Mouse (Mus musculus): ENCODE measurements around the gene Naa80. TPM values are rescaled to one million over a fixed set of nuclear protein-coding genes. Genes with fewer than 3 reads are reported as not detected.
"Not testable (repeated sequence)": the region's sequence is repeated elsewhere in the genome, so short reads cannot be mapped to it uniquely, and the experiment has no call there.

The Naa80 gene
- polyA plus RNA-seq, 1 experiment from 2014 or later = 14.1 TPM

DNA sequence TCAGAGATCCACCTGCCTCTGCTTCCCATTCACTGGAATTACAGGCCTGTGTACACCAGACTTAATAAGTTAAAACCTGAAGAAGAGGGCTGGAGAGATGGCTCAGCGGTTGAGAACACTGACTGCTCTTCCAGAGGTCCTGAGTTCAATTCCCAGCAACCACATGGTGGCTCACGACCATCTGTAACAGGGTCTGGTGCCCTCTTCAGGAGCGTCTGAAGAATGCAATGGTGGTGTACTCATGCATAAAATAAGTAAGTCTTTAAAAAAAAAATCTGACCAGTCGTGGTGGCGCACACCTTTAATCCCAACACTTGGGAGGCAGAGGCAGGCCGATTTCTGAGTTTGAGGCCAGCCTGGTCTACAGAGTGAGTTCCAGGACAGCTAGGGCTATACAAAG is 4.9 kb upstream of the Naa80 start:
- WGBS (ENCODE audit: insufficient replicate concordance) = 76% methylated on average over 6 of the region's 6 CpGs
- H3K36me3 ChIP-seq (ENCODE audit: control insufficient read depth, insufficient read depth); H3K4me2 ChIP-seq (ENCODE audit: low read depth, low read length); ATAC-seq (ENCODE audit: low read depth); H3K4me3 ChIP-seq (ENCODE audit: low read depth, low read length); H3K27me3 ChIP-seq (ENCODE audit: control insufficient read depth, insufficient read depth, low read depth, low read length); H3K9ac ChIP-seq (ENCODE audit: low read depth, low read length); H3K9me3 ChIP-seq (replicated peaks; ENCODE audit: control insufficient read depth, low read length); H3K27ac ChIP-seq (ENCODE audit: low read length): not testable (repeated sequence)
- peaks cover 59% of the 10 kb centered on the region for H3K4me1 ChIP-seq (ENCODE audit: control insufficient read depth, low read depth, low read length)

DNA sequence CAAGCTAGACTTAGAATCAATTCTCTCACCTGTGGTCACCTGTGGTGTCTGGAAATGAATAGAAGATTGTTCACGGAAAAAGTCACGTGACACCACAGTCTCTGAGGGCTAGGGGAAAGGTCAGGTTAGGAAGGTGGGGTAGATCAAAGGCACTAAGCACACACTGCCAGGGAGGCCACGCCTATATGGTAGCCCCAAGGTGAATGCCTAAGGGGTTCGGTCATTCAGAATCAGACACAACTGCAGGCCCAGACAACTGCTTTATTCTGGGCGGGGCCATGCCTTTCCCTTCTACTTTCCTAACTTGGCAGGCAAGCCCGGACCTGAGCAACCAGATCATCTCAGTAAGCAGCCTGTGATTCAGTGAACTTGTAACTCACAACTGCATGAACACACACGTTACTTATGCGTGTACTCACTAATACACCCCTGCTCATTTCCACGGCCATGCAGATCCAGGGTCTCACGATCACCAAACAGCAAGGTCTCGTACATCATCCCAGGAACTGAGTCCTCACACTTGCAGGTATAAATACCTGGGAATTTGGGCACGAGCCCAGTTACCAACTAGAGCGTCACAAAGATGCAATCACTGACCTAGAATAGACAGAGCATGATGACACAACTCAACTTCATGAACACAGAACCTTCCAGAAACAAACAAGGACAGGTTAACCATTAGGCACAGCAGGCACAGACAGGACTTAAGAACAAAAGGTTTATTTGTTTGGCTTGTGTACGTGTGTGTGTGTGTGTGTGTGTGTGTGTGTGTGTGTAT is 2.9 kb upstream of the Naa80 start:
- no peak for ATAC-seq (ENCODE audit: low read depth)
- Histone ChIP-seq H3K4me2 (ENCODE audit: low read depth, low read length) (no peak overlapping the region), H3K9ac (ENCODE audit: low read depth, low read length) (no peak overlapping the region), H3K9me3 (replicated peaks; ENCODE audit: control insufficient read depth, low read length) (no peaks in the 10 kb centered on the region), H3K27ac (ENCODE audit: low read length) (peak overlapping the region; percentile 79), H3K27me3 (ENCODE audit: control insufficient read depth, insufficient read depth, low read depth, low read length) (no peaks in the 10 kb centered on the region), H3K36me3 (ENCODE audit: control insufficient read depth, insufficient read depth) (peaks cover 4% of the 10 kb centered on the region), H3K4me1 (ENCODE audit: control insufficient read depth, low read depth, low read length) (peaks cover 56% of the 10 kb centered on the region), H3K4me3 (ENCODE audit: low read depth, low read length) (no peak overlapping the region)
- 71% methylated on average over 14 of the region's 14 CpGs for WGBS (ENCODE audit: insufficient replicate concordance)

DNA sequence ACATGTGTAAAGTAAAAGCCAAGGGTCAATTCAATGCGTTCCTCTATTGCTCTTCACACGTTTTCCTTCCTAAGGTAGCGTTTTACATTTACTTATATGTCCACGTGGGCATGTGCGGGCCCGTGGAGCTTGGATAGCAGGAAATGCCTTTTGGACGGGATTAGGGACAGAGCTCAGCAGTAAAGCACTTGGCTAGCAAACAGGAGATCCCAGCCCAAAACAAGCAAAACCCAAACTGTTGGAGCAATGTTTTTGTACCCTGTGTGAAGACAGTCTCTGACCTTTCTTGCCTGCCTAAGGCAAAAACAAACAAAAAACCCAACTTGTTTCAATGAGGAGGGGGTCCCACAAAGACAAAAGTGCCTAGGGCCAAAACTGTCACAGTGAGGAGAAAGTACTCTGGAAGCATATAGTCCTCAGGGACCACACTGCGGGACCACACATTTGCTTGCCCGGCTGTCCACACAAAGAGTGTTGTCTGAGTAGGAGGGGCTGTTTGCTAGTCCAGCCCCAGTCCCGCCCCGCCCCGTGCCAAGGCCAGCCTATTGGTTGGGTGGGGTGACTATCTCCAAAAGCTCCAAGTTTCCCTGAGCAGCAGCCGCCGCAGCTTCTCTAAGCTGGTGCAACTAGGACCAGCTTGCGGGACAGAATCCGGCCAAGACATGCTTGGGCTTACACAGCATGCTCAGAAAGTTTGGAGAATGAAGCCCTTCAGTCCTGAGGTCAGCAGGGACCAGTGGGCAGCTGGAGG is 2.2 kb upstream of the Naa80 start, which contains the start of gene Hyal1:
TSS of gene Hyal1 (plus strand) at position 571 of the 751 bp plus-strand sequence.
- peak within 1 kb of the TSS; percentile 73 for H3K4me2 ChIP-seq (ENCODE audit: low read depth, low read length)
- H3K9ac ChIP-seq (ENCODE audit: low read depth, low read length) = peak within 1 kb of the TSS; percentile 62
- peaks cover 4% of the 10 kb centered on the region for H3K36me3 ChIP-seq (ENCODE audit: control insufficient read depth, insufficient read depth)
- H3K27ac ChIP-seq (ENCODE audit: low read length) = peak within 1 kb of the TSS; percentile 79
- 26% methylated on average over 16 of the region's 16 CpGs for WGBS (ENCODE audit: insufficient replicate concordance)
- no peaks in the 10 kb centered on the region for H3K27me3 ChIP-seq (ENCODE audit: control insufficient read depth, insufficient read depth, low read depth, low read length)
- H3K9me3 ChIP-seq (replicated peaks; ENCODE audit: control insufficient read depth, low read length) = no peaks in the 10 kb centered on the region
- peak; percentile 78 for ATAC-seq (ENCODE audit: low read depth)
- peak within 1 kb of the TSS; percentile 57 for H3K4me3 ChIP-seq (ENCODE audit: low read depth, low read length)
- peaks cover 52% of the 10 kb centered on the region for H3K4me1 ChIP-seq (ENCODE audit: control insufficient read depth, low read depth, low read length)

DNA sequence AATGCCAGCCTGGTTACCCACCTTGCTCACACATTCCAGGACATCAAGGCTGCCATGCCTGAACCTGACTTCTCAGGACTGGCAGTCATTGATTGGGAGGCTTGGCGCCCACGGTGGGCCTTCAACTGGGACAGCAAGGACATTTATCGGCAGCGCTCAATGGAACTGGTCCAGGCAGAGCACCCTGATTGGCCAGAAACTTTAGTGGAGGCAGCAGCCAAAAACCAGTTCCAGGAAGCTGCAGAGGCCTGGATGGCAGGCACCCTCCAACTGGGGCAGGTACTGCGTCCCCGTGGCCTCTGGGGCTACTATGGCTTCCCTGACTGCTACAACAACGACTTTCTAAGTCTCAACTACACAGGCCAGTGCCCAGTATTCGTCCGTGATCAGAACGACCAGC is 816 bp upstream of the Naa80 start:
- no peaks in the 10 kb centered on the region for H3K9me3 ChIP-seq (replicated peaks; ENCODE audit: control insufficient read depth, low read length)
- WGBS (ENCODE audit: insufficient replicate concordance) = 87% methylated on average over 10 of the region's 10 CpGs
- H3K4me2 ChIP-seq (ENCODE audit: low read depth, low read length) = no peak overlapping the region
- H3K9ac ChIP-seq (ENCODE audit: low read depth, low read length) = no peak overlapping the region
- H3K4me1 ChIP-seq (ENCODE audit: control insufficient read depth, low read depth, low read length) = peaks cover 52% of the 10 kb centered on the region
- H3K27ac ChIP-seq (ENCODE audit: low read length) = no peak overlapping the region
- no peaks in the 10 kb centered on the region for H3K27me3 ChIP-seq (ENCODE audit: control insufficient read depth, insufficient read depth, low read depth, low read length)
- no peak for ATAC-seq (ENCODE audit: low read depth)
- H3K4me3 ChIP-seq (ENCODE audit: low read depth, low read length) = no peak overlapping the region
- no peaks in the 10 kb centered on the region; the same call in 1 of the 2 replicates for H3K36me3 ChIP-seq (ENCODE audit: control insufficient read depth, insufficient read depth)

- no peak for ATAC-seq (ENCODE audit: low read depth)
- 90% methylated on average over 14 of the region's 14 CpGs for WGBS (ENCODE audit: insufficient replicate concordance)
- Histone ChIP-seq H3K27me3 (ENCODE audit: control insufficient read depth, insufficient read depth, low read depth, low read length) (no peaks in the 10 kb centered on the region), H3K36me3 (ENCODE audit: control insufficient read depth, insufficient read depth) (peaks cover 7% of the 10 kb centered on the region), H3K4me3 (ENCODE audit: low read depth, low read length) (no peak overlapping the region), H3K27ac (ENCODE audit: low read length) (peak overlapping the region; percentile 92), H3K4me2 (ENCODE audit: low read depth, low read length) (no peak overlapping the region), H3K9me3 (replicated peaks; ENCODE audit: control insufficient read depth, low read length) (no peaks in the 10 kb centered on the region), H3K4me1 (ENCODE audit: control insufficient read depth, low read depth, low read length) (peaks cover 49% of the 10 kb centered on the region), H3K9ac (ENCODE audit: low read depth, low read length) (no peak overlapping the region)
Measured at GRCm38 (mm10) chr9:107579023-107579900, 575 bp downstream of the Naa80 start.

GRCm38 (mm10) chr9:107580501-107581317 is 2.0 kb downstream of the Naa80 start, which contains the start of gene Hyal3:
Gene Hyal3 (plus strand): TSS chr9:107580818.
- ATAC-seq (ENCODE audit: low read depth) = peak; percentile 79
- Histone ChIP-seq H3K9me3 (replicated peaks; ENCODE audit: control insufficient read depth, low read length) (no peaks in the 10 kb centered on the region), H3K9ac (ENCODE audit: low read depth, low read length) (peak within 1 kb of the TSS; percentile 73), H3K4me1 (ENCODE audit: control insufficient read depth, low read depth, low read length) (peaks cover 49% of the 10 kb centered on the region), H3K4me3 (ENCODE audit: low read depth, low read length) (peak within 1 kb of the TSS; percentile 70), H3K27ac (ENCODE audit: low read length) (peak within 1 kb of the TSS; percentile 92), H3K4me2 (ENCODE audit: low read depth, low read length) (peak within 1 kb of the TSS; percentile 79), H3K27me3 (ENCODE audit: control insufficient read depth, insufficient read depth, low read depth, low read length) (no peaks in the 10 kb centered on the region), H3K36me3 (ENCODE audit: control insufficient read depth, insufficient read depth) (peaks cover 7% of the 10 kb centered on the region)
- under 1% methylated on average over 32 of the region's 32 CpGs for WGBS (ENCODE audit: insufficient replicate concordance)

GRCm38 (mm10) chr9:107581584-107581983 is 2.9 kb downstream of the Naa80 start:
- ATAC-seq (ENCODE audit: low read depth) = no peak
- H3K27ac ChIP-seq (ENCODE audit: low read length) = peak overlapping the region; percentile 92
- 22% methylated on average over 4 of the region's 4 CpGs for WGBS (ENCODE audit: insufficient replicate concordance)
- H3K9ac ChIP-seq (ENCODE audit: low read depth, low read length) = peak overlapping the region; percentile 73
- peaks cover 7% of the 10 kb centered on the region for H3K36me3 ChIP-seq (ENCODE audit: control insufficient read depth, insufficient read depth)
- H3K4me2 ChIP-seq (ENCODE audit: low read depth, low read length) = peak overlapping the region; percentile 79
- peaks cover 49% of the 10 kb centered on the region for H3K4me1 ChIP-seq (ENCODE audit: control insufficient read depth, low read depth, low read length)
- H3K4me3 ChIP-seq (ENCODE audit: low read depth, low read length) = peak overlapping the region; percentile 70
- no peaks in the 10 kb centered on the region for H3K9me3 ChIP-seq (replicated peaks; ENCODE audit: control insufficient read depth, low read length)
- H3K27me3 ChIP-seq (ENCODE audit: control insufficient read depth, insufficient read depth, low read depth, low read length) = no peaks in the 10 kb centered on the region

- Histone ChIP-seq H3K27ac (ENCODE audit: low read length) (peak overlapping the region; percentile 92), H3K4me2 (ENCODE audit: low read depth, low read length) (peak overlapping the region; percentile 79; the same call in 1 of the 2 replicates), H3K9ac (ENCODE audit: low read depth, low read length) (peak overlapping the region; percentile 73; the same call in 1 of the 2 replicates), H3K27me3 (ENCODE audit: control insufficient read depth, insufficient read depth, low read depth, low read length) (no peaks in the 10 kb centered on the region), H3K4me1 (ENCODE audit: control insufficient read depth, low read depth, low read length) (peaks cover 41% of the 10 kb centered on the region), H3K9me3 (replicated peaks; ENCODE audit: control insufficient read depth, low read length) (no peaks in the 10 kb centered on the region), H3K4me3 (ENCODE audit: low read depth, low read length) (peak overlapping the region; percentile 70; the same call in 1 of the 2 replicates), H3K36me3 (ENCODE audit: control insufficient read depth, insufficient read depth) (peaks cover 7% of the 10 kb centered on the region)
- WGBS (ENCODE audit: insufficient replicate concordance) = 78% methylated on average over 7 of the region's 7 CpGs
- no peak for ATAC-seq (ENCODE audit: low read depth)
Measured at GRCm38 (mm10) chr9:107582509-107583062, 3.9 kb downstream of the Naa80 start.

All from liver, embryonic 16.5 days (tissue).